Mouse (Mus musculus) MEL (cell line): Measurements from ENCODE around the gene Tspan2.

ENCODE experiments used
- CHD2 ChIP-seq: IDR thresholded peaks from 2 replicates; pipeline ENCODE4 v1.6.1; 2011; ENCODE audit warnings: low read length, improper control_type of control experiment
- CTCF ChIP-seq, 3 experiments: IDR thresholded peaks in 2 of 3; conservative IDR thresholded peaks in 1 of 3; 2 replicates each; pipeline ENCODE4 v1.5.1; 2011 to 2012; ENCODE audit warnings: low read length in 3 of 3, low read depth in 2 of 3, mild to moderate bottlenecking in 2 of 3, improper control_type of control experiment in 1 of 3, inconsistent platforms in 1 of 3, mixed read lengths in 1 of 3, moderate library complexity in 1 of 3; ENCODE audit not compliant: control insufficient read depth in 1 of 3, insufficient read depth in 1 of 3, poor library complexity in 1 of 3, severe bottlenecking in 1 of 3
- EP300 ChIP-seq, 2 experiments: IDR thresholded peaks; 2 replicates each; pipeline ENCODE4 v1.6.1; 2011; ENCODE audit warnings: improper control_type of control experiment in 2 of 2, low read length in 2 of 2, low read depth in 1 of 2, mild to moderate bottlenecking in 1 of 2
- GABPA ChIP-seq: IDR thresholded peaks from 2 replicates; pipeline ENCODE4 v1.6.1; 2012; ENCODE audit warnings: low read depth, mild to moderate bottlenecking, inconsistent platforms, low read length, improper control_type of control experiment, moderate library complexity
- GATA1 ChIP-seq: IDR thresholded peaks from 2 replicates; pipeline ENCODE4 v1.6.1; 2011; ENCODE audit warnings: low read depth, low read length, improper control_type of control experiment
- HCFC1 ChIP-seq: IDR thresholded peaks from 2 replicates; pipeline ENCODE4 v1.6.1; 2012; ENCODE audit warnings: low read depth, mild to moderate bottlenecking, inconsistent platforms, low read length, improper control_type of control experiment, moderate library complexity
- JUND ChIP-seq: IDR thresholded peaks from 2 replicates; pipeline ENCODE4 v1.6.1; 2011; ENCODE audit warnings: low read depth, mild to moderate bottlenecking, improper control_type of control experiment, low read length
- NELFE ChIP-seq: IDR thresholded peaks from 2 replicates; pipeline ENCODE4 v1.6.1; 2011; ENCODE audit warnings: low read depth, low read length, improper control_type of control experiment
- POLR2A ChIP-seq, 2 experiments: IDR thresholded peaks; 2 replicates each; pipeline ENCODE4 v1.6.1; 2011 to 2012; ENCODE audit warnings: low read length in 2 of 2, mild to moderate bottlenecking in 2 of 2, control low read depth in 1 of 2, improper control_type of control experiment in 1 of 2, low read depth in 1 of 2, moderate library complexity in 1 of 2; ENCODE audit not compliant: control insufficient read depth in 1 of 2, insufficient read depth in 1 of 2, poor library complexity in 1 of 2
- POLR2AphosphoS2 ChIP-seq: IDR thresholded peaks from 2 replicates; pipeline ENCODE4 v1.6.1; 2011; ENCODE audit warnings: low read length, improper control_type of control experiment
- POLR2AphosphoS5 ChIP-seq: IDR thresholded peaks from 2 replicates; pipeline ENCODE4 v1.6.1; 2012; ENCODE audit warnings: low read depth, borderline replicate concordance, mild to moderate bottlenecking, inconsistent platforms, low read length, moderate library complexity, mixed read lengths
- TAL1 ChIP-seq: IDR thresholded peaks from 2 replicates; pipeline ENCODE4 v1.6.1; 2012; ENCODE audit warnings: mild to moderate bottlenecking, inconsistent platforms, low read length, moderate library complexity, mixed read lengths
- ZMIZ1 ChIP-seq: IDR thresholded peaks from 2 replicates; pipeline ENCODE4 v1.6.1; 2012; ENCODE audit warnings: low read depth, mild to moderate bottlenecking, inconsistent platforms, low read length, improper control_type of control experiment, moderate library complexity
- ZNF384 ChIP-seq: IDR thresholded peaks from 2 replicates; pipeline ENCODE4 v1.6.1; 2012; ENCODE audit warnings: low read depth, mild to moderate bottlenecking, inconsistent platforms, low read length, improper control_type of control experiment

GRCm38 (mm10) chr3:102762388-102762787 lies 28.1 kb downstream of the Tspan2 start:
- TF ChIP-seq CTCF (IDR thresholded peaks at IDR 0.05 in 2 of 3, conservative IDR thresholded peaks at IDR 0.05 in 1 of 3; ENCODE audit: control insufficient read depth in 1 of 3, insufficient read depth in 1 of 3, low read depth in 2 of 3, low read length in 3 of 3, poor library complexity in 1 of 3, severe bottlenecking in 1 of 3) (no peak), JUND (no peak), GABPA (no peak), POLR2A (IDR thresholded peaks at IDR 0.05; ENCODE audit: control insufficient read depth in 1 of 2, insufficient read depth in 1 of 2, low read depth in 1 of 2, low read length in 2 of 2, poor library complexity in 1 of 2) (no peak), HCFC1 (no peak), CHD2 (no peak), POLR2AphosphoS2 (no peak), TAL1 (no peak), NELFE (no peak), EP300 (IDR thresholded peaks at IDR 0.05; ENCODE audit: low read depth in 1 of 2, low read length in 2 of 2) (no peak), POLR2AphosphoS5 (no peak), GATA1 (no peak), ZMIZ1 (no peak), ZNF384 (no peak)
